Mouse (Mus musculus) cortical plate, adult 2 months (tissue): Measurements from ENCODE around the gene Ripor2. TPM values are rescaled to one million over a fixed set of nuclear protein-coding genes. Genes with fewer than 3 reads are reported as not detected.

Experiments used
- H3K27ac ChIP-seq: fragments of 200-500 bp; 2 replicates; pipeline ENCODE4 v1.5.1; 2012; ENCODE audit warnings: low read length, control low read depth, inconsistent platforms; ENCODE audit not compliant: insufficient read depth
- H3K4me1 ChIP-seq: fragments of 200-500 bp; 2 replicates; pipeline ENCODE4 v1.6.1; 2011; ENCODE audit warnings: low read length; ENCODE audit not compliant: control insufficient read depth, insufficient read depth
- H3K4me3 ChIP-seq: fragments of 200-500 bp; 2 replicates; pipeline ENCODE4 v1.5.1; 2011; ENCODE audit warnings: mild to moderate bottlenecking, low read length, control low read depth; ENCODE audit not compliant: insufficient read depth
- CTCF ChIP-seq: fragments of 200-500 bp; IDR thresholded peaks from 2 replicates; pipeline ENCODE4 v1.5.1; 2011; ENCODE audit warnings: mild to moderate bottlenecking, control low read depth, low read length; ENCODE audit not compliant: insufficient read depth; ENCODE audit errors: extremely low read depth
- POLR2A ChIP-seq: fragments of 200-500 bp; IDR thresholded peaks from 2 replicates; pipeline ENCODE4 v1.6.1; 2011; ENCODE audit warnings: mild to moderate bottlenecking, low read length, control low read depth; ENCODE audit not compliant: insufficient read depth; ENCODE audit errors: extremely low read depth
- polyA plus RNA-seq: library from polyadenylated mRNA; depleted of rRNA; stranded (reverse); fragments of >200 nt; gene quantifications from 2 replicates; pipeline ENCODE4 v1.2.3, GENCODE M21; 2012; rRNA removed

The Ripor2 gene
- polyA plus RNA-seq, result 25.6 and 26.6 TPM in 2 replicates

DNA sequence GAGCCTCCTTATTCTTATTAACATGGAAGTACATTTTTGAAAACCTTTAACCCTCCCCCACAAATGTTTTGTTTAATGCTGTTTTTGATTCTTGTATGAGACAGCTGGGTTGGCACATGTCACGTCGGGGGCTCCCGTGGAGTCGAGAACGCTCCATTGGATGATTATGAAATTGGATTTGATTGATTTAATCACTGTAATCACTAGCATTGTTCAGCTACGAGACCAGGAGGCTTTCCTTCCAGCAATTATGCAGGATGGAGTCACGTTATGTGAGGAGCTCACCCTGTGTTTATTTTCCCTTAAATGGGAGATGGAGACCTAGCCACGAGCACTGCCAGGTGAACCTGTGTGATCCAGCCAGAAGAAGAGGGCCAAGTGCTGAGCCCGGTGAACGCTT, at the start of gene Ripor2:
Gene Ripor2 (plus strand): TSS at position 357 of the 400 bp plus-strand sequence.
- Histone ChIP-seq H3K4me3 (no peak within 1 kb of the TSS), H3K4me1 (peaks cover 2% of the 10 kb centered on the region; the same call in 1 of the 2 replicates), H3K27ac (no peak within 1 kb of the TSS)
- TF ChIP-seq POLR2A (no peak), CTCF (no peak)

DNA sequence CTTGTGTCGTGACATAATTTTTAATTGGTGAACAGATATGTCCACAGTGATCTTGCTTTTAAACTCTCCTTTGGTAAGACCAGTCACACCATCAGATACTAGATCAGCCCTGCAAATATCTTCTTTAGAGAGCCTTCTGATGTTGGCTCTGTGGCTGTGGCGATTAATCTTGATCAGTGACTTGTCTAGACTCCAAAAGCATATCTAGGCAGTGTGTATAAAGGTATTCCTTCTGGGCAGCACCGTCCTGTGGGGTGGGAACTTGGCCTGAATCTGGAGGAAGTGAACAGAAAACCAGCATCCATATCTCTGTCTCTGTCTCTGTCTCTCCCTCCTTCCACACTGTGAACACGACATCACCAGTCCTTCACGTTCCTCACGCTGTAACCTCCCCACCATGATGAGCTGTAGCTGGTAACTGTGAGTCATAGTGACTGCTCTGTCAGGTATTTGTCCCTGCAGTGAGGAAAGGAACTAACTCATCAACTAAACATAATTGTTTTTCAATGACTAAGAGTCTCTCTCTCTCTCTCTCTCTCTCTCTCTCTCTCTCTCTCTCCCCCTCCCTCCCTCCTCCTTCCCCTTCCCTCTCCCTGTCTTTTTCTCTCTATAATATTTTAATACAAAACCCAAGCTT, 45.3 kb upstream of the Ripor2 start:
- Histone ChIP-seq H3K4me1 (no peaks in the 10 kb centered on the region), H3K4me3 (no peak overlapping the region), H3K27ac (no peak overlapping the region)
- TF ChIP-seq CTCF (no peak), POLR2A (no peak)

DNA sequence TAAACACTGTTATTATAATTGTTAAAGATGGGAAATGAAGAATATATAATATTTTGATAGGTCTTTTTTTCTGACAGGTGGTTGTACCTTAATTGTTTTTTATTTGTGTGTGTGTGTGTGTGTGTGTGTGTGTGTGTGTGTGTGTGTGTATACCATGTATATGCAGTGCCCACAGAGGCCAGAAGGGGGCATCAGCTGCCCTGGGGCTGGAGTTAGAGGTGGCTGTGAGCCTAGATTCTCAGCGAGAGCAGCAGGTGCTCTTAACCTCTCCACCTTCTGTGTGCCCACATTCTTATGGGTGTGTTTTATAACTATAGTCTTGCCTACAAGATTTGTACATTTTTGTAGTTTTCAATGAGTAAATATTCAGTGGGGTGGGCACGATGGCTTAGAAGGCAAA, 44.0 kb upstream of the Ripor2 start:
- H3K4me1 ChIP-seq, result no peaks in the 10 kb centered on the region

GRCm38 (mm10) chr13:24538941-24539340, 43.0 kb upstream of the Ripor2 start:
- Histone ChIP-seq H3K27ac (no peak overlapping the region), H3K4me3 (no peak overlapping the region), H3K4me1 (no peaks in the 10 kb centered on the region)
- no peak for TF ChIP-seq POLR2A
- no peak for TF ChIP-seq CTCF

More for the DNA sequence above, 44.0 kb upstream of the Ripor2 start:
- H3K27ac ChIP-seq, result no peak overlapping the region
- TF ChIP-seq POLR2A, result no peak
- no peak for TF ChIP-seq CTCF
- no peak overlapping the region for H3K4me3 ChIP-seq

GRCm38 (mm10) chr13:24545677-24546076, 36.3 kb upstream of the Ripor2 start:
- H3K4me3 ChIP-seq, result no peak overlapping the region
- TF ChIP-seq POLR2A, result no peak
- TF ChIP-seq CTCF, result no peak
- 0 out of 2 replicates have a peak, but pooled peaks cover 1% of the 10 kb centered on the region for H3K4me1 ChIP-seq
- H3K27ac ChIP-seq, result no peak overlapping the region

DNA sequence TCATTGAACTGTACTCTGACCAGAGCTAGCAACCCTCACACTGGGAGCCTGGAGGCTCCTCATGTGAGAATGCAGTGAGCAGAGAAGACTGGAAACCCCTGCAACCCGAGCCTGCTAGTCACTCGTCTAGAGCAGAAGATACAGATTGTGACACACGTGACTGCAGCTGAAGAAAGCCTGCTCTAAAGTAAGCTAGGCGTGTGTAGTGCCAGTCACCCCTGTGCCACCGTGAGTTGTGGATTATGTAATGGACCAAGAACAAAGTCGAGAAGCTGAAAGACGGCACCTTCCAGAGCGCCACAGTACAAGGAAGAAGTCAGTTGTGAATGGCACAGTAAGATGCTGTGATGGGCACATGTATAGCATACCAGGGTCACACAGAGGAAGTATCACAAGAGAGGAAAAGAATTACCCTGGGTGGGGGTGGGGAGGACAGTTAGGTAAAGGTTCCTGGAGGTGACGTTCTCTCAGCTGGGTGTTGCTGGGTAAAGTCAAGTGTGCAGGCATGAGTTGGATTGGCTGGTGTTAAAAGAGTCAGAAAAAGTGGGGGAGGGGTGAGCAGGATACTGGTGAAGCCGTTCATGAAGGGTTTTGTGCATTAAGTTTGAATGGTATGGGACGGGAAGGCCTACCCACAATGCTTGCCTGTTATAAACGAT, 35.1 kb upstream of the Ripor2 start:
- Histone ChIP-seq H3K4me3 (no peak overlapping the region), H3K27ac (no peak overlapping the region), H3K4me1 (peaks cover 4% of the 10 kb centered on the region; the same call in 1 of the 2 replicates)
- TF ChIP-seq CTCF (no peak), POLR2A (no peak)

- TF ChIP-seq CTCF (no peak), POLR2A (no peak)
- Histone ChIP-seq H3K4me3 (no peak overlapping the region), H3K4me1 (peaks cover 4% of the 10 kb centered on the region; the same call in 1 of the 2 replicates), H3K27ac (no peak overlapping the region)
These were observed 33.1 kb upstream of the Ripor2 start for GRCm38 (mm10) chr13:24548911-24549310.

DNA sequence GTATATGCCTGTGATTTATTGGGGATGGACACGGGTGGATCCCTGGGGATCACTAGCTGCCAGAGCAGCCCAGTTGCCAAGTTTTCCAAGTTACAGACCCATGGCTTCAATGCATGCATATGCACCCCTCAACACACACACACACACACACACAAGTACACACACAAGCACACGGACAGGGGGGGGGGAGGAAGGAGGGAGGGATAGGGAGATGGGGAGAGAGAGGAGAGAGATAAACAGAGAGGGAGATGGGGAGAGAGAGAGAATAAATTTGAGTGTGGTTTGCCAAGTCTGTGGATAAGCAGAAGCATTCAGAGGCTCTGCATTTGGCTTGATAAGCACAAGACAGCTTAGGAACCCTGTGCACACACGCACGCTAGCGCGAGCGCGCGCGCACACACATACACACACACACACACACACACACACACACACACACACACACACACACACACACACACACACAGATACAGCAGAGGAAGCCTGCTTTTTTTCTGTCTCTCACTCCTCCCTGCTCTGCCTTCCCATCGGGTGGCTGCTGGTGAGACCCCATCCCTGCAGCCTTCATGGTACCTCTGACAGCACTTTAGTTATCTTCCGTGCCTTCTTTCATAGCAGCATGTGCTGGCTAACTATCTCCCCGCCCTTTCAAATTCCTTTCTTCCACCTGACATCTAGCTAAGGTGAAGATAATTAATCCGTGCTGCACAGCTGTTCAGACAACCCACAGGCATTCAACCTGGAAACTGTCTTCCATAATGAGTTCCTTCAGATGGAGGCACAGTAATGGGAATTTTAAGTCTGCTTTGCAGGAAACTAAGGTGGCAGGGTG, 30.7 kb upstream of the Ripor2 start:
- Histone ChIP-seq H3K27ac (no peak overlapping the region), H3K4me3 (no peak overlapping the region), H3K4me1 (peaks cover 4% of the 10 kb centered on the region; the same call in 1 of the 2 replicates)
- no peak for TF ChIP-seq CTCF
- no peak for TF ChIP-seq POLR2A

GRCm38 (mm10) chr13:24552039-24552438, 29.9 kb upstream of the Ripor2 start:
- H3K4me3 ChIP-seq, result no peak overlapping the region
- TF ChIP-seq CTCF (no peak), POLR2A (no peak)
- H3K27ac ChIP-seq, result no peak overlapping the region
- peaks cover 4% of the 10 kb centered on the region; the same call in 1 of the 2 replicates for H3K4me1 ChIP-seq
